Mouse (Mus musculus): ENCODE results near the gene Ikzf2. TPM values are rescaled to one million over a fixed set of nuclear protein-coding genes. Genes with fewer than 3 reads are reported as not detected.

Ikzf2 gene
- polyA plus RNA-seq, 1 experiment from 2014 or later: 3.2 TPM

- no peak for ATAC-seq (ENCODE audit: insufficient number of reproducible peaks, low FRiP score, low TSS enrichment, low read depth)
- no peak overlapping the region for H3K4me3 ChIP-seq
- H3K9me3 ChIP-seq: no peaks in the 10 kb centered on the region
- H3K27me3 ChIP-seq: no peaks in the 10 kb centered on the region
- H3K9ac ChIP-seq: no peak overlapping the region
- H3K36me3 ChIP-seq: no peaks in the 10 kb centered on the region
- no peak overlapping the region for H3K27ac ChIP-seq
- WGBS: 90% methylated on average over 5 of the region's 5 CpGs
- H3K4me1 ChIP-seq: no peaks in the 10 kb centered on the region
- no peak overlapping the region for H3K4me2 ChIP-seq
Measured at GRCm38 (mm10) chr1:69583932-69584659, 102.9 kb downstream of the Ikzf2 start.

- Histone ChIP-seq H3K27me3 (no peaks in the 10 kb centered on the region), H3K36me3 (no peaks in the 10 kb centered on the region), H3K4me2 (no peak overlapping the region), H3K9me3 (no peaks in the 10 kb centered on the region), H3K9ac (no peak overlapping the region), H3K4me3 (no peak overlapping the region), H3K4me1 (no peaks in the 10 kb centered on the region), H3K27ac (no peak overlapping the region)
- ATAC-seq (ENCODE audit: insufficient number of reproducible peaks, low FRiP score, low TSS enrichment, low read depth): no peak
- WGBS: 83% methylated on average over 4 of the region's 4 CpGs
Measured at GRCm38 (mm10) chr1:69578917-69579316, 108.1 kb downstream of the Ikzf2 start.

DNA sequence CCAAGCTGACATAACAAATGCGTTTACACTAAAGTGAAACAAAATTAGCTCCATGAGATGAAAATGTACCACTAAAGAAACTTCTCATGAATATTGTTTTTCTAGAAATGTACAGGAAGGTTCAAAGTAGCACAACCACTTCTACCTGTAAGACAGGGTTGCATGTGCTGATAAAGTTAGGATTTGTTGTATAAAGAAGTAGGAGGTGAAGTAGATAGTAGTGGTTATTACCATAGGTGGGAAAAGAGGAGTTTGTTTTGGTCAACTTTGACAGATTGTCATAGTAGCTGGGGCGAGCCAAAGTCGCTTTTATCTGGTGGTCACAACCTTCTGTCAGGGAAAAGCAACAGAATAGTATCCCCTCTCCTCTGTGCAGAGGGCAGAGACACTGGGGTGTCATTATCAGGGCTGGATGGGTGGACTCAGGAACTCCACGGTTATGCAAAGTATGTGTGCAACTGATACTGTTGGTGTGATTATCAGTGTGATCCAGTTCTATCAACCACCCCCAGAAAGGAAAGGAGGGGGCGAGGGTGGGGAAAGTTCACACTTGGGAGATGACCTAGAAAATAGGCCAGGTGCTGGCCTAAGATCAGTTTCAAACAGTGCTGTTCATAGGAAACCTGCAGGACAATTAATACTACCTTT lies 127.5 kb downstream of the Ikzf2 start:
- WGBS: 85% methylated on average over 5 of the region's 5 CpGs
- no peaks in the 10 kb centered on the region for H3K27me3 ChIP-seq
- no peaks in the 10 kb centered on the region for H3K4me1 ChIP-seq

DNA sequence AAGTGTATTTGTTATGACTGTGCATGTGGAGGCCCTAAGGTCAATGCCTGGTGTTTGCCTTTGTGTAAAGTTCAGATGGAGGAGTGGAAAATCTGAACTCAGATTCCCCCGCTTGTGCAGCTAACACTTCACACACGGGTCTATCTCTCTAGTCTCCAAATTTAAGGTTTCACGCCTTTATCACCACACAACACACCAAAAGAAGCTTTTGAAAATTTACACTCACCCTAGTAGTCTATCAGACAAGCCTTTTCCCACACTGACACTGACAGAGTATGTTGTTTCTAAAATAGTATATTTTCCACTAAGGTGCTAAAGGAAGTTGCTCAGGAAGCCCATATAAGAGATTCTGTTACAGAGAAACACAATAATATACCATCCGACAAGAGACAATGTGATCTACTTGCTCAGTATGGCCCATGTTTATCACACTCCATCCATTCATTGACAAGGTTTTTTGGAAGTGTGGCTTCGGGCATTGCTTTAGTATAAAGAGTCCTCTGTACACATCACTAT lies 131.4 kb downstream of the Ikzf2 start:
- no peak overlapping the region for H3K4me3 ChIP-seq
- no peak for ATAC-seq (ENCODE audit: insufficient number of reproducible peaks, low FRiP score, low TSS enrichment, low read depth)
- no peak overlapping the region for H3K4me2 ChIP-seq
- H3K27me3 ChIP-seq: no peaks in the 10 kb centered on the region
- no peak overlapping the region for H3K27ac ChIP-seq
- no peaks in the 10 kb centered on the region for H3K4me1 ChIP-seq
- H3K9ac ChIP-seq: no peak overlapping the region
- no peaks in the 10 kb centered on the region for H3K9me3 ChIP-seq
- 89% methylated on average over 5 of the region's 5 CpGs for WGBS
- H3K36me3 ChIP-seq: no peaks in the 10 kb centered on the region

More for the DNA sequence above, 127.5 kb downstream of the Ikzf2 start:
- H3K9ac ChIP-seq: no peak overlapping the region
- H3K36me3 ChIP-seq: no peaks in the 10 kb centered on the region
- H3K9me3 ChIP-seq: no peaks in the 10 kb centered on the region
- no peak for ATAC-seq (ENCODE audit: insufficient number of reproducible peaks, low FRiP score, low TSS enrichment, low read depth)
- H3K4me3 ChIP-seq: no peak overlapping the region
- H3K27ac ChIP-seq: no peak overlapping the region
- no peak overlapping the region for H3K4me2 ChIP-seq

DNA sequence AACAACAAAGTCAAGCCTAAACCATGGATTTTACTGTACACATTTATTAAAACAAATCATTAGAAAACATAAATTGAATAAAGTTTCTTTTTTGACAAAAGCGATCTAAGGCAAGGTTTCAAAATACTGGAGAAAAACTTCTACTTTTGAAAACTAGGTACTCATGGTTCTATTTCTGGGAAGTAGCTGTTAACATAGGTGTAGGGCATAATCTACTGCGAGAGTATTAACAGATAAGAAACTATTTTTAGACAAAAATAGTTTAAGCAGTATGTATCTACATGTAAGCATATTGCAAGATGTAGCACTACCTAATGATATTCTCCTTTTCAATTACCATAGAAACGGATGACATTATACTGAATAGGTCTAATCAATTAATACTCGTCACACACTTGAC lies 137.1 kb downstream of the Ikzf2 start:
- Histone ChIP-seq H3K27me3 (no peaks in the 10 kb centered on the region), H3K4me2 (no peak overlapping the region), H3K9me3 (no peaks in the 10 kb centered on the region), H3K4me3 (no peak overlapping the region), H3K4me1 (no peaks in the 10 kb centered on the region), H3K9ac (no peak overlapping the region), H3K27ac (no peak overlapping the region), H3K36me3 (no peaks in the 10 kb centered on the region)
- ATAC-seq (ENCODE audit: insufficient number of reproducible peaks, low FRiP score, low TSS enrichment, low read depth): no peak
- WGBS: 94% methylated on average over 4 of the region's 4 CpGs

DNA sequence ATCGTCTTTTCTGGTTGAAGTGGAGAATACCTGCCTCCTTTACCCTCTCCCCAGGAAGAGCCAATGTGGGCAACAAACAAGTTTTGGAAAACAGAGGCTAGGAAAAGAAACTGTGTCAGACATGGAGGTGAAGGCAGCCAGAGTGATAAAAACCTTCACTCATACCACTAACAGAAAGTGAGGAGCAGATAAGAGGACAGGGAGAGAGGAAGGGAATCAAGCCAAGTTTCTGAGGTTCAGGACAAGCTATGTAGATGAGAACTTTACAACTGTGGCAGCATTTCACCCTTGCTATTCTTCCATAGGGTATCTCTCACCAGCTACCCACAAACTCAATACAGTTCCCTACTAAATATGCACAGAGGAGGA lies 141.2 kb downstream of the Ikzf2 start:
- ATAC-seq (ENCODE audit: insufficient number of reproducible peaks, low FRiP score, low TSS enrichment, low read depth): no peak
- Histone ChIP-seq H3K4me3 (no peak overlapping the region), H3K9me3 (no peaks in the 10 kb centered on the region), H3K27ac (no peak overlapping the region), H3K36me3 (no peaks in the 10 kb centered on the region), H3K9ac (no peak overlapping the region), H3K27me3 (no peaks in the 10 kb centered on the region), H3K4me2 (no peak overlapping the region), H3K4me1 (no peaks in the 10 kb centered on the region)
- WGBS: 88% methylated on average over 1 of the region's 1 CpGs

GRCm38 (mm10) chr1:69545217-69545884 lies 141.7 kb downstream of the Ikzf2 start:
- WGBS: 89% methylated on average over 8 of the region's 8 CpGs
- no peak for ATAC-seq (ENCODE audit: insufficient number of reproducible peaks, low FRiP score, low TSS enrichment, low read depth)
- no peak overlapping the region for H3K4me3 ChIP-seq
- H3K27me3 ChIP-seq: no peaks in the 10 kb centered on the region
- no peak overlapping the region for H3K9ac ChIP-seq
- no peak overlapping the region for H3K27ac ChIP-seq
- H3K4me1 ChIP-seq: no peaks in the 10 kb centered on the region
- no peak overlapping the region for H3K4me2 ChIP-seq
- no peaks in the 10 kb centered on the region for H3K9me3 ChIP-seq
- no peaks in the 10 kb centered on the region for H3K36me3 ChIP-seq

DNA sequence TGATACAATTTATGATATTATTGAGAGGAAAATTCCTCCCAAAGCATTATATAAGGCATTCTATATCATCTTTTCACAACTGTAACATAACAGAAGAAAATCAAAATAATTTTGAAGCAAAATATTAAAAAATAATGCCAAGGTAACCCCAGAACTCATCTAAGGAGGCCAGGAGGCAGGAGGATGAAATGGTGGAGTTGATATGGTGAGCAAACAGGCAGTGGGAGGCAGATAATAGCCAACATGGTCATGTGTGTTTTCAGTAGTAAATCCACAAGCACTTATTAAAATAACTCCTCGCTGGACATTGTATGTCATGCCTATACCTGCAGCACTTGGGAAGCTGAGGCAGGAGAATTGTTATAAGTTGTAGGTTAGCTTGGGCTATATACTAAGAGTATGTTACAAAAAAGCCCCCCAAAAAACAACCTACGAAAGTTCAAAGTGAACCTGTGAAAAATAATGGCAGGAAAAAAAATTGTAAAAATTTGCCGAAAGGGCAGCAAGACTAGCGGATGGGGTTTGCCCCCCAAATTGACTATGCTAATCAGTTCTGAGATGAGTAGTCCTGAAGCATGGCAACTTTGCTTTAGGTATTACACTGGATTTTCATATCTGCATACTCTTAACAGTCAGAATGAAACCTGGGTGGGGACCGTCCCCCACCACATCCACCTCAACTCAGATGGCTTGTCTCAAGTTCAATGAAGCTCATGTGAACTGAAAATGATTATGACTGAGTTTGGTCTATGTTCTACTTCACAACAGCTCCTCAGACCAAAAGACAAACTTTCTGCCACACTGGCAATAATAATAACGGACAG lies 143.1 kb downstream of the Ikzf2 start:
- H3K4me2 ChIP-seq: no peak overlapping the region
- no peak for ATAC-seq (ENCODE audit: insufficient number of reproducible peaks, low FRiP score, low TSS enrichment, low read depth)
- no peak overlapping the region for H3K27ac ChIP-seq
- no peaks in the 10 kb centered on the region for H3K27me3 ChIP-seq
- no peaks in the 10 kb centered on the region for H3K4me1 ChIP-seq
- H3K4me3 ChIP-seq: no peak overlapping the region
- no peaks in the 10 kb centered on the region for H3K9me3 ChIP-seq
- no peaks in the 10 kb centered on the region for H3K36me3 ChIP-seq
- no peak overlapping the region for H3K9ac ChIP-seq
- WGBS: 84% methylated on average over 6 of the region's 6 CpGs

DNA sequence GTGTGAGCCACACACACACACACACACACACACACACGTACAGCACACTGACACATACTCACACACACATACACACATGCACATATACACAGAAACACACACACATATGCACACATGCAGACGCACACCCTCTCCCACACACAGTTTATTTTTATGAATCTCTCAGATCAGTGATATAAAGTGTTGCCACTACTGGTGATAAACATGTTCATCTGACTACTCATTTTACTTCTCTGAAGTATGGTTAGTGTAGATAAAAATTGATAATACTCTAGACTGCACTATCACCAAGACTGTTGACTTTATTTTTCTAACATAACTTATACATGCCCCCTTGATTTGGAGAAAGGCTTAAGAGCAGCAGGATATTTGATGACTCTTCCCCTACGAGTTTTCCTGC lies 144.5 kb downstream of the Ikzf2 start:
- H3K27me3 ChIP-seq: no peaks in the 10 kb centered on the region
- H3K9ac ChIP-seq: no peak overlapping the region
- H3K9me3 ChIP-seq: no peaks in the 10 kb centered on the region
- H3K36me3 ChIP-seq: no peaks in the 10 kb centered on the region
- H3K4me1 ChIP-seq: no peaks in the 10 kb centered on the region
- no peak for ATAC-seq (ENCODE audit: insufficient number of reproducible peaks, low FRiP score, low TSS enrichment, low read depth)
- WGBS: 65% methylated on average over 3 of the region's 3 CpGs
- no peak overlapping the region for H3K4me2 ChIP-seq
- H3K4me3 ChIP-seq: no peak overlapping the region
- H3K27ac ChIP-seq: no peak overlapping the region

DNA sequence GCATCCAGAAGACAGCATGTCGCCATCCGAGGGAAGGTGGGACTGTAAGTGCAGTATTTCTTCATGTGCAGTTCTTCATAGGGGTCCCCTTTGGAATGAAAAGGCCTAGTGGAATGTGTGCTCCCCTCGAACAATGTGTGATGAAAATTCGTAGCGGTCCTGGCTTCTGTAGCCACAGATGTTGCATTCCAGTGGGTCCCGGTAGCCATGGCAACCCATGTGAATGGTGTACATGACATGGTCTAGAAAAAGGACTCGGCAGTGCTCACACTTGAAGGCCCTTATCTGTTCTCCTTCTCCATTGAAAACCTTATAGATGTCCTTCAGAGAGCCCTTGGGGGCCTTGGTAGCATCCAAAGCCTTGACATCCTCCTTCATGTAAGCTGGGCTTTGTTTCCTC lies 148.4 kb downstream of the Ikzf2 start:
- ATAC-seq (ENCODE audit: insufficient number of reproducible peaks, low FRiP score, low TSS enrichment, low read depth): no peak
- Histone ChIP-seq H3K27me3 (no peaks in the 10 kb centered on the region), H3K9me3 (no peaks in the 10 kb centered on the region), H3K4me2 (no peak overlapping the region), H3K27ac (no peak overlapping the region), H3K9ac (no peak overlapping the region), H3K4me1 (no peaks in the 10 kb centered on the region), H3K36me3 (no peaks in the 10 kb centered on the region), H3K4me3 (no peak overlapping the region)
- 66% methylated on average over 7 of the region's 7 CpGs for WGBS

- Histone ChIP-seq H3K27me3 (no peaks in the 10 kb centered on the region), H3K4me2 (no peak overlapping the region), H3K9ac (no peak overlapping the region), H3K36me3 (no peaks in the 10 kb centered on the region), H3K4me1 (no peaks in the 10 kb centered on the region), H3K4me3 (no peak overlapping the region), H3K27ac (no peak overlapping the region), H3K9me3 (no peaks in the 10 kb centered on the region)
- 28% methylated on average over 3 of the region's 3 CpGs for WGBS
- no peak for ATAC-seq (ENCODE audit: insufficient number of reproducible peaks, low FRiP score, low TSS enrichment, low read depth)
Measured at GRCm38 (mm10) chr1:69537619-69538018, 149.4 kb downstream of the Ikzf2 start.
